Mouse (Mus musculus): Measurements from ENCODE around the gene Rpl41. TPM values are rescaled to one million over a fixed set of nuclear protein-coding genes. Genes with fewer than 3 reads are reported as not detected.
A peak's percentile ranks its signal among the peaks of the same experiment; 100 is the strongest.
"Not testable (repeated sequence)": the region's sequence is repeated elsewhere in the genome, so short reads cannot be mapped to it uniquely, and the experiment has no call there.

Gene Rpl41
- total RNA-seq, 2 experiments from 2014 or later: 2,741 to 3,076 TPM

DNA sequence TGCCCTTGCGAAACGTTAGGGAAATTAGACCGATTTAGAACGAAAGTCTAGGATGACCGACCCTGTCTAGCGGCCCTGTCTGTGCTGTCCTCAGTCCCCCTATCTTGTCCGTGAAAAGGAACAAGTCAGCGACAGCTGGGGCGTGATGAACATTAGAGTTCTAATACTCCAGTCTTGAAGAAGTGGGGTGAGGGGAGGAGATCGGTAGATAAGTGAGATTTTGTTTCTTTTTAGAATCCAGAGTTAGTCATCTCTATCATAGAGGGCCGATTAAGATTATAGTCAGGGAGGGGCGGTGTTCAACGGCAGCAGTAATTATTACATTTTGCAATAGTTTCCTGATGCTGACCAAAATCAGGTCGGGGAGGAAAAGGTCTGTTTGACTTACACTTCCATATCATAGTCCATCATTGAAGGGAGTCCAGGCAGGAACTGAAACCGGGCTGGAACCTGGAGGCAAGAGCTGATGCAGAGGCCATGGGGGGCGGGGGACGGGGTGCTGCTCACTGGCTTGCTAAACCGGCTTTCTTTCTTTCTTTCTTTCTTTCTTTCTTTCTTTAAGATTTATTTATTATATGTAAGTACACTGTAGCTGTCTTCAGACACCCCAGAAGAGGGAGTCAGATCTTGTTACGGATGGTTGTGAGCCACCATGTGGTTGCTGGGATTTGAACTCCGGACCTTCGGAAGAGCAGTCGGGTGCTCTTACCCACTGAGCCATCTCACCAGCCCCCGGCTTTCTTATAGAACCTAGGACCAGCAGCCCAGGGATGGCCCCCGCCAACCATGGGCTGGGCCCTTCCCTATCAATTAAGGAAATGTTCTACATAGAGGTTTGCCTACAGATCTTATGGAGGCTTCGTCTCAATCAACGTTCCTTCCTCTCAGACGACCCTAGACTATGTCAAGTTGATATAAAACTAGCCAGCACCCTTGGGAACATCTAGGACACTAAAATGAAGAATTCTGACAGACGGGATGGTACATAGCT is 22.4 kb downstream of the Rpl41 start:
- no peak for DNase-seq (ENCODE audit: low spot score in 2 of 2)

DNA sequence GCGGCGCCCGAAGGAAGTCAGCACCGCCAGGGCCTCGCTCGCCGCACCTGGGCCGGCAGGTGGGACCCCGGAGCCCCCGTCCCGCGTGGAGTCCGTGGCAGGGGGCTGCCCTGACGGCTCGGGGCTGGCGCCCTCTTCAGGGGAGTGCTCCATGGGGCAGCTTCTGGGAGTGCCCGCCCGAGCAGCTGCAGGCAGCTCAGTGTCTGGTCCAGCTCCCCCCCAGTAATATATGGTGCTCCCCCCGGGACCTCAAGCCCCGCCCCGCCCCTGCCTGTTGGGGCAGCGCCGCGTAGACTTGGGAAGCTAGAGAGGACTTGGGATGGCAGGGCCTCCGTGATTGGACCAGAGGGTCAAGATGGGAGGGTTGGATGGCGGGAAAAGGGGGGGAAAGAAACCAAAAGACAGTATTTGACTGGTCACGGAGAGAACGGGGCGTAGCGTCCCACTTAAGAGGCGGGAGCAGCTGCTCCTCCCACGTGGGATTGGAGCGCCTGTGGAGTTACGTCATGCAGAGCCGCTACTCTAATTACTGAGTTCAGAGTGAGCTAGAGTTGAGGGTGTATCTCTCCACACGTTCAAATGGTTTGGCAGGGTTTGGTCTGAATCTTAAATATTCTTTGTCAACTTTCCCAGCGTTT is 23.3 kb downstream of the Rpl41 start, which contains the start of gene Esyt1:
TSS of gene Esyt1 (minus strand) at position 201 of the 638 bp plus-strand sequence.
- peak; percentile 80 to 90 for DNase-seq (ENCODE audit: low spot score in 2 of 2)

DNA sequence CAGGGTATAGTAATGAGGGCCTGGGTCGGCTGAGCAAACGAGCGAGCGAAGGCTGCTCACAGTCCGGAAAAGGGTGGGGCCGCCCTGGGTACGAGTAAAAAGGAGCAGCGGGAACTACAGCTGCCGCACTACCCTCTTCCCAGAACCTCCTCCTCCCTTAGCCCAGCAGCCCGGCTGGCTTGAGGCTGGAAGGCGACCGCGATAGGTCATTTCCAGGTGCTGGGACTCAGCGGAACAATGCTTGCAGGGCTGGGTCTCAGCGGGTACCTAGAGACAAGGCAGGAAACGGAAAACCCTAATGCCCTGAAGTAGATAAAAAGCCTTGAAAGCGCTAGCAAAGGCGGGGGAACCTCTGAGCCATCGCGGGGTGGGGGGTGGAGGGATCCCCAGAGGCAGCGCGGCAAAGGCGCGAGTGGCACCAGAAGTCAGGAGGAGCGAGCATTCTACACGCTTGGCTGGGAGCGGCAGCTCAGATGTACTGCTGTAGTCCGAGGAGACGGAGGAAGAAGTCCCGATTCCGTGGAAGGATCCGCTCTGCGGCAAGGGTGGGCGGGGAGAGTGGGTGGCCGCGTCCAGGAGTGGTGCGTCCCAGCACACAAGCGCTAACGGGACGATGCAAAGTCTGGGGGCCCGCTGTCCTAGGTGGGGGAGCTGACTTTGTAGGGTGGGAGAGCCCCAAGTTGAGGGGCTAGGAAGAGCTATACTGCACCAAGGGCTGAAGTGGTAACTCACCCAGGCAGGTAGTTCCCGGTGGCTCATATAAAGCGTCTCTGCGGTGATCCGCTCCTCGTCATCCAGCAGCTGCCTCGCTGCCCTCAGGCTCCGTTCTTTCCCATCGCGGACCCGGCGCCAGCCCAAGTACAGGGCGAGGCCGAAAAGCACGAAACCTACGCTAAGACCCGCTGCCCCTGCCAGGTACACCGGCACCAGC is 24.1 kb downstream of the Rpl41 start:
- DNase-seq (ENCODE audit: low spot score in 2 of 2): peak in 1 of 2 experiments; percentile 73

DNA sequence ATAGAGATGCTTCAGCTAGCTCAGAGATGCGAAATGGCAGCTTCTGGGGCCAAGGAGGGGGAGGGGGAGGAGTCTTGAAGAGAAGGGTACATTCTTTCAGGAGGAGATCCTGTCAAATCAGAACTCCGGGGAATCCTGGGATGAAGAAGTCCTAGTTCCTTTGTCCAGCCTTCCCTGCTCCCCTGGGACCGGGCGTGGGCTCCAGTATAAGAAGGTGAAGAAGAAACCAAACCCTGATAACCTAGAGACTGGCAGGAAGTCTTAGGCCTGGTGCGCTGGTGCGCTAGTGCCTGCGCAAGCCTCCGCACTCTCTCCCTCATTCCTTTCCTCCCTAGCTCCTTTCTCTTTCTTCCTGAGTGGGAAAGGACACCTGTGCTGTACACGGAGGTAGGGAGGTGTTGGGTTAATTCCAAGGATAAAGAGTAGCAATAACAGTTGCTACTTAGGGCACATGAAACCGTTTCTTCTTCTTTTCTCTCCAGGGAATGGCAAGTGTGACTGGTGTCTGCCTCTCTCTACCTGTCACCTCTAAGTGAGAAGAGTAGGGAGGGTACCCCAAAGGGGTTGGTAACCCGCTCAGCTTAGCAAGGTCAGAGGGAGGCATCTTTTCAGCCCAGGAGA is 24.9 kb downstream of the Rpl41 start:
- no peak for DNase-seq (ENCODE audit: low spot score in 2 of 2)

DNA sequence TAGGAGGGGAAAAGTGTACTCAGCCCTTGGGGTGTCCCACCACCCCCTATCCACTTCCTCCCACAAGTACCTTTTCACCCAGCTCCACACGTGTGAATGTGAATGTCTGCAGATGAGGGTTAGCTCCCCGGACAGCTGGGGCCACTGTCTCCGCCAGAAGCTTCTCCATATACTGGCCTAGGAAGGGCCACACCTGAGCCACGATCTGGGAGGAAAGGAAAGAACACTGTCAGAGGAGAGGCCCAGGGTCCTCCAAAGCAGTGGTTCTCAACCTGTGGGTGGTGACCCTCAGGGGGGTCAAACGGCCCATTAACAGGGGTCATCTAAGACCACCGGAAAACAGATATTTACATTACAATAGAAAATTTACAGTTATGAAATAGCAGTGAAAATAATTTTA is 26.8 kb downstream of the Rpl41 start:
- DNase-seq (ENCODE audit: low spot score in 2 of 2): no peak

DNA sequence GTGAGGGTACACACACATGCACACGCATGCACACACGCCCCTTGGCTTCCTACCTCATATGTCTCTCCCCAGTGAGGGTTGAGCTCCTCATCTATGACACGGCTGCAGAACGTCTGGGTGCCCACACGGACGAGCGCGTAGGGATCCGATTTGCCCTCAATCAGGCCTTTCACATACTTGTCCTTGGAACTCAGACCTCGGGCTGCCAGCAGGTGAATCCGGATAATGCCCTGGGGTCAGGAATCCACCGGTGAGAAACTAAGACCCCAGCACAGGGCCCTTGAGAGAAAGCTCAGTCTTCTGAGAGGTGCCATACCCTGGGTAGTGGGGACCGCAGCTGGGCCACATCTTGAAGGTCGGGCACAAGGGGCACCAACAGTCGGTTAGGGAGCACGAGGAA is 28.5 kb downstream of the Rpl41 start:
- no peak for DNase-seq (ENCODE audit: low spot score in 2 of 2)

DNA sequence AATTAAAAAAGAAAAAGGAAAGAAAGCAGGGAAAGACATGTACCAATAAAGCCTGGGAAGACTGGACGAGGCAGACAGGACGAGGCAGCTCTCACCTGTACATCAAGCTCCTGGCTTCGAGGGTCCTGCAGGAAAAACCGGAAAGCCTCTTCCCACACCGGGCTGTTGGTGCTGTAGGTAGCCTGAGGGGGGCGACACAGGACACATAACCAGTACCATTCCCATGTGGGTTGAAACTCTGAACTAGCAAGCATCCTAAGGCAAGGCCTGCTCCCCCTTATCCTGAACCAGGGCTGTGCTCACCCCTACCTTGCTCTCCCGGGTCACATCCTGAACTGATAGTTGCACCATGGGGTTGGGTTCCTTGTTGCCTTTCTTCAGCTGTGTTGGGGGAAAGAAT is 30.3 kb downstream of the Rpl41 start:
- DNase-seq (ENCODE audit: low spot score in 2 of 2): no peak

DNA sequence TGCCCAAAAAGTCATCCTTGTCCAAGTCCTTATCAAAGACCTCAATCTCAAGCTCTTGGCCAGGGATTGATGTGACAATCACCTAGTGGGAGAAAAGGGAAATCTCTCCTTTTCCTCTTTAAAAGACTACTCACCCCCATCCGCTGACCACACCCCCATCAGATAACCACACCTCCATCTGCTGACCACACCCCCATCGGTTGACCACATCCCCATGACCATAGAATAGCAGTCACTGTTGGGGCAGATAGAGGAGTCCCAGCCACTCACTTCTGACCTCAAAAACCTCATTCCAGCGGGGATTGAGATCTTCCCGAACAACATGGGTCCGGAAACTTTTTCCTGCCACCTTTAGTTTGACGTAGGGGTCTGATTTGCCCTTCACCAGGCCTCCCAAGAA is 32.4 kb downstream of the Rpl41 start:
- no peak for DNase-seq (ENCODE audit: low spot score in 2 of 2)

DNA sequence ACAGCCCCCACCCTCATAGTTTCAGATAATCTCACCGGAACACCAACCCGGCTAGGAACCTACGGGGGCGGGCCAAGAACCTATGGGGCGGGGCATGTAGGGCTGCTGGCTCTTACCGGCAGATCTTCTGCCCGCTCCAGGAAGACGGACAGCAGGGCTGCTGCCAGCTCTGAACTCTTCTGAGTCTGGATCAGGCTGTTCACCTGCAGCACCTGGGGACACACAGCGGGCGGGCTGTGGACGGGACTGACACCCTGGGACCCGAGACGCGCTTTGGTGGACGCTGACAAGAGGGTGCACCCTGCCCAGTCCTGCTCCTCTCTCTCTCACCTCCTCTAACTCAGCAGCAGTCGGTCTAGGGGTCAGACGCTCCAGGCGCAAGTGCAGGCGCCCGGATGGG is 33.1 kb downstream of the Rpl41 start:
- DNase-seq (ENCODE audit: low spot score in 2 of 2): no peak

DNA sequence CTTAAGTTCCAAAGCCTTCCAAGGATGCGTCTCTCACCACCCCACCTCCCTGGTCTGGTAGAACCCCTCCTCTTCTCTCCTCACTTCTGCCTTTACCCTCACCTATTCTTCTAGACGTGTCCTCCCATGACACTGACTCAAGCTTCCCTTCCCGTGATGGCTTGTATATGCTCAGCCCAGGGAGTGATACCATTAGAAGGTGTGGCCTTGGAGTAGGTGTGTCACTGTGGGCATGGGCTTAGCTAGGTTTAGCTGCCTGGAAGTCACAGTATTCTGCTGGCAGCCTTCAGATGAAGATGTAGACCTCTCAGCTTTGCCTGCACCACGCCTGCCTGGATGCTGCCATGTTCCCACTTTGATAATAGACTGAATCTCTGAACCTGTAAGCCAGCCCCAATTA is 34.1 kb downstream of the Rpl41 start:
- no peak for DNase-seq (ENCODE audit: low spot score in 2 of 2)

DNA sequence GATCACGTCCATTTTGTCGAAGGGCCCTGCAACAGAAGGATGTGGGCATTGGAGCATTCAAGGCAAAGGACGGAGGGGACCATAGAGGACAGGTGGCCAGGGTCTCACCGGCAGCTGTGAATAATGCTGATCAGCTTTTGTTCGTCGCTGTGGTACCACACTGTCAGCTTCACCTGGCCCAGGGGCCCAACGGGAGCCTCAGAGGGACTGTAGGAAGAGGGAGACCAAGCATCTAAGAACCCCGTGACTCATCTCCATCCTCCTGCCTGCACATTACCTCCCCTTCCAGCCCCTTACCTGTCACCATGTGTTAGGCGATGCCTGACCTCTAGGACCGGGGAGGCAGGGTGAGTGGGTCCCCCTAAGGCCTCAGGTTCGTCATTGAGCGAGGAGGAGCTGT is 37.3 kb downstream of the Rpl41 start:
- no peak for DNase-seq (ENCODE audit: low spot score in 2 of 2)

DNA sequence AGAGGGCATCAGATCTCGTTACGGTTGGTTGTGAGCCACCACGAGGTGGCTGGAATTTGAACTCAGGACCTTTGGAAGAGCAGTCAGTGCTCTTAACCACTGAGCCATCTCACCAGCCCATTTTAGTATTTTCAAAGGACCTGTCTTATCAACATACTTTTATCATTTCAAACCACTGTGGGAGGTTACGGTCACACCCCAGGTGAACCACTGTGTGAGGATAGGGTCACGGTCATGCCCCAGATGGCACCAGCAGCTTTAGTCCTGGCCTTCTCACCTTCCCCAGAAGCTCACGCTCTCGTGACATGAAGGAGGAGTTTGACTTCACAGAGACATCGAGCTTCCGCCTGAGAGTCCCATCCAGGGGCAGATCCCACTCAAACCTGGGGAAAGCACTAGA is 37.9 kb downstream of the Rpl41 start:
- no peak for DNase-seq (ENCODE audit: low spot score in 2 of 2)

DNA sequence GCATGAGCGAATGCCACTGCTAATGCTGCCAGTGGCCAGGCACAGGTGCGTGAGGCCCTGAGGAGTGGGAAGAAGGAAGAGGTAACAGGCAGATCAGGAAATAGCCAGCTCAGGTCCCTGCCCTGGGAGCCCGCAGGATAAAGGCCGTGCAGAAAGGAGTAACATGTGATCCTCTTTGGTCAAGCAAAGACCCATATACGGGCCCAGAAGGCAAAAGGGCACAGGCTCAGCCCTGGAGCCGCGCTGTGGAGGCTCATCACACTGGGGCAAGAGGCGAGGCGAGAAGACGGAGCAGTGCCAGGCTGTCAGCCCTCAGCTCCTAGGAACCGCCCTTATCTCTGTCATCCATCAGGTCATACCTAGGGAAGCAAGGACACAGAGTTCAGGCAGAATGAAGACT is 38.8 kb downstream of the Rpl41 start:
- no peak for DNase-seq (ENCODE audit: low spot score in 2 of 2)

DNA sequence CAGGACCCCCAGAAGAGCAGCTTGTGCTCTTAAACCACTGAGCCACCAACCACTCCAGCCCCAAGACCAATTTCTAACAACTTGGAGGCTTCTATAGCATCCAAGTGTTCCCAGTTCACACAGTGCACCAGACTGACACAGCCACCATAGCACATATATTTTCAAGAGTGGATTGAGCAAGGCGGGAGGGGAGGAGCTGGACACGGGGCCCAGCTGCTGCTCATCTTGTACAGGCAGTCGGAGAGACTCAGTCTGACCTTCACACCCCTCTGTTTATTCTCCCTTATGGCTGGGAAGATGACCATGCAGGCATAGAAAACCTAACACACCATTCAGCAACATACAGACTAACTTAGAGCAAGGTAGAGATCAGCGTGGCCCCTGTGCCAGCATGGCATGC is 39.3 kb downstream of the Rpl41 start:
- DNase-seq (ENCODE audit: low spot score in 2 of 2): no peak

DNA sequence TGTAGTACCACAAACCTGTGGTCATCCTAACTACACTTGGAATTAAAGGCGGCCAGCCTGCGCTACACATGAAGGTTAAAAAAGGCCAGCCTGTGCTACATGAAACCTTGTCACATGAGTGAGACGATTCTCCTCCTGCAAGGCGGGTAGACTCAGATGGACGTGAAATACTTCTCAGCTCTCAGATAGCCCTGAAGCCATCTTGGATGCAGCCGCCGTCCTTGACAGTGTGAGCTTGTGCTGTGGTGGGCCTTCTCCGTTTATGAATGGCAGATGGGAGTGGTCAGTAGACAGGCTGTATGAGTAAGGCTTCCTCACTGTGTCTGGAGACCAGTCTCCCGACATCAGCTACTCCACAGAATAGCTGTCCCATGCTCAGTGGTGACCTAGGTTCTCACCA is 39.9 kb downstream of the Rpl41 start:
- DNase-seq (ENCODE audit: low spot score in 2 of 2): no peak

DNA sequence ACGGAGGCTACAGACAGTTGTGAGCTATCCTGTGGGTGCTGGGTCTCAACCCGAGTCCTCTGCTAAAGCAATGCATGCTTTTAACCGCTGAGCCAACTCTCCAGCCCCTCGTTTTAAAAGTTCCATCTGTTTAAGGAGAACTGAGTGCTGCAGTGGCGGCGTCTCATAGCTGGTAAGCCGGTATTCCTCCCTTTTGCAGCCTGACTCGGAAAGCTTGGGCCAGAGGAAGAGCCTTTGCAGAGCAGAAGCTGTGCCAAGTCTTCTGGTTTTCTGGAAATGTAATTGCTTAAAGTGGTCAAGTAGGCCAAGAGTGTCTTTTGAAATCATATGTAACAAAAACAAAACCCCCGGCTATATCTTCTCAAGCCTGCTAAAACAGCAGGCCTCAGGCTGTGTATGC is 40.8 kb downstream of the Rpl41 start:
- DNase-seq (ENCODE audit: low spot score in 2 of 2): no peak

DNA sequence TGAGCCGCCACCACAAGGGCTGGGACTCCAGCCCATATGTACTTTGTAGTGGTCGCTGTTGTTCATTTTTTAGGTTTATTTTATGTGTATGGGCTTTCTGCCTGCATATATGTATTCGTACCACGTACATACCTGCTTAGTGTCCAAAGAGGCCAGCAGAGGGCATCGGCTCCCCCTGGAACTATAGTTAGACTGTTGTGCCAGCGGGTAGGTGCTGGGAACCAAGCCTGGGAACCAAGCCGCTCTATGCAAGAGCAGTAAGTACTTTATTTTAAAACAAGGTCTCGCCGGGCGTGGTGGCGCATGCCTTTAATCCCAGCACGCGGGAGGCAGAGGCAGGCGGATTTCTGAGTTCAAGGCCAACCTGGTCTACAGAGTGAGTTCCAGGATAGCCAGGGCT is 43.1 kb downstream of the Rpl41 start:
- DNase-seq (ENCODE audit: low spot score in 2 of 2): no peak

DNA sequence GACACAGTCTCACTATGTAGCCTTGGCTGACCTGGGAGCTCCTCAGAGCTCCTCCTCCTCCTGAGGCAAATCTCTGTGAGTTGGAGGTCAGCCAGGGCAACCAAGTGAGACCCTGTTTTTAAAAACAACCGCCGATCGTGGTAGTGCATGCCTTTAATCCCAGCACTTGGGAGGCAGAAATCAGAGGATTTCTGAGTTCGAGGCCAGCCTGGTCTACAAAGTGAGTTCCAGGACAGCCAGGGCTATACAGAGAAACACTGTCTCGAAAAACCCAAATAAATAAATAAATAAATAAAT is 43.8 kb downstream of the Rpl41 start:
- DNase-seq (ENCODE audit: low spot score in 2 of 2): not testable (repeated sequence)

DNA sequence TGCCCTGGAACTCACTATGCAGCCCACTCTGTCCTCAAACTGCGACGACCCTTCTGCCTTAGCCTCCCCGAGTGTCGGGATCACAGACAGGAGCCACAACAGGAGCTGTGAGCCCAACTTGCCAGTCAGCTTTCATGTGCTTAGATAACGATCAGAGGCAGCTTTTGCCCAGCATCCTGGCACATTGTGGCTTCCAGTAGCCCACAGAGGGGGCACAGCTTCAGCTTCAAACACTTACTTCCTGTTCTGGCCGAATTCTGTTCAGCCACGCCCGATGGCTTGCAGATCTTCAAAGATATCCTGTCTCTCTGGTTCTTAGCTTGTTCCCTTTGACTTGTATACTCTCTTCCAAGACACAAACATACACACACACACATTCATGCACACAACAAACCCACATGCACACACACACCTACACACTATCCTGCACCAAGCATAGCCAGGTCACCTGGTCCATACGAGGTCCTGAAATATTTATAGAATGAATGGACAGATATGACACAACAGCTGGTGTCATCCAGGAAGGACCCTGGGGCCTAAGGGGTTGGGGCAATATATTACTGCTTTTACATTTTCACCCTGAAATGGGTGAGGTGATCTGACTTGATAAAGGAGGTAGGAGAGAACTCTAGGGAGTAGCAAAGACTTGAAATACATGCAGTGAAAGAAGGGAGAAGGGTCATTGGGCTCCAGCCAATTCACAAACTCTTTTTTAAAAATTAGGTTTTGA is 44.3 kb downstream of the Rpl41 start:
- no peak for DNase-seq (ENCODE audit: low spot score in 2 of 2)

DNA sequence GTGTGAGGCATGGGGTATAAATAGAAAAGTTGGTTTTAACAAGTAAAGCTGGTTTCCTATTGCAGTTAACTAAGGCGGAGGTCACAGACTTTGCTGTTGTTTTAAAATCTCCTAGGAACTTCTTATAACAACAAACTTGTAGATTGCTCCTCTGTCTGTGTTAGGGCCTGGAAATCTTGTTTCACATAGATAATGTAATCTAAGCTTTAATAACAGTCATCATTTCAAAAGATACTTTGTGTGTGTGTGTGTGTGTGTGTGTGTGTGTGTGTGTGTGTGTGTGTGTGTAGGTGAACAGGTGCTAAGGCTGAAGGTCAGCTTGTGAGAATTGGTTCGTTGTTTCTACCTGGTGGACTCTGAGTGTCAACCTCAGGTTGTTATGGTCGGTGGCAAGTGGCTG is 45.1 kb downstream of the Rpl41 start:
- no peak for DNase-seq (ENCODE audit: low spot score in 2 of 2)

All from gastrocnemius, postnatal 4 days (tissue).